Mouse (Mus musculus): ENCODE measurements around the gene Gm5926. TPM values are rescaled to one million over a fixed set of nuclear protein-coding genes. Genes with fewer than 3 reads are reported as not detected.
"Not testable (repeated sequence)": the region's sequence is repeated elsewhere in the genome, so short reads cannot be mapped to it uniquely, and the experiment has no call there.

Gene Gm5926
- not detected in 2 replicates for polyA plus RNA-seq (2014; fragmentation: Nextera tagmentation; extraction: Ambion mirVana)

GRCm38 (mm10) chrX:32650416-32650815, at the start of gene Gm5926:
Gm5926 (plus strand) TSS chrX:32650716.
- ATAC-seq (ENCODE audit: low FRiP score, low TSS enrichment); H3K27ac ChIP-seq (ENCODE audit: low read depth, low read length); H3K4me3 ChIP-seq (ENCODE audit: low read length); H3K4me2 ChIP-seq (replicated peaks; ENCODE audit: low read depth, low read length); H3K36me3 ChIP-seq (ENCODE audit: control insufficient read depth, insufficient read depth, low read length); H3K9ac ChIP-seq (ENCODE audit: low read depth, low read length); H3K4me1 ChIP-seq (ENCODE audit: control insufficient read depth, insufficient read depth, low read length); H3K27me3 ChIP-seq (ENCODE audit: control insufficient read depth, insufficient read depth, low read length); H3K9me3 ChIP-seq (ENCODE audit: control insufficient read depth, low read length): not testable (repeated sequence)
- WGBS: no CpG with 5 or more reads among the region's 1 CpGs

GRCm38 (mm10) chrX:32601008-32601407, 49.5 kb upstream of the Gm5926 start:
- H3K4me3 ChIP-seq (ENCODE audit: low read length); H3K4me2 ChIP-seq (replicated peaks; ENCODE audit: low read depth, low read length); H3K27me3 ChIP-seq (ENCODE audit: control insufficient read depth, insufficient read depth, low read length); H3K4me1 ChIP-seq (ENCODE audit: control insufficient read depth, insufficient read depth, low read length); H3K27ac ChIP-seq (ENCODE audit: low read depth, low read length); H3K36me3 ChIP-seq (ENCODE audit: control insufficient read depth, insufficient read depth, low read length); ATAC-seq (ENCODE audit: low FRiP score, low TSS enrichment); H3K9ac ChIP-seq (ENCODE audit: low read depth, low read length); H3K9me3 ChIP-seq (ENCODE audit: control insufficient read depth, low read length): not testable (repeated sequence)
- WGBS: 86% methylated on average over 1 of the region's 2 CpGs

GRCm38 (mm10) chrX:32601425-32601824, 49.1 kb upstream of the Gm5926 start:
- not testable (repeated sequence) for ATAC-seq (ENCODE audit: low FRiP score, low TSS enrichment); H3K4me2 ChIP-seq (replicated peaks; ENCODE audit: low read depth, low read length); H3K4me3 ChIP-seq (ENCODE audit: low read length); H3K9ac ChIP-seq (ENCODE audit: low read depth, low read length); H3K27ac ChIP-seq (ENCODE audit: low read depth, low read length); H3K36me3 ChIP-seq (ENCODE audit: control insufficient read depth, insufficient read depth, low read length); H3K27me3 ChIP-seq (ENCODE audit: control insufficient read depth, insufficient read depth, low read length); H3K4me1 ChIP-seq (ENCODE audit: control insufficient read depth, insufficient read depth, low read length); H3K9me3 ChIP-seq (ENCODE audit: control insufficient read depth, low read length)
- WGBS: 81% methylated on average over 3 of the region's 3 CpGs

Other genes with a start within 250 kb of the Gm5926 start
- not detected in 2 replicates for gene Btbd35f1, start 90.7 kb upstream of the Gm5926 start, polyA plus RNA-seq (2014; fragmentation: Nextera tagmentation; extraction: Ambion mirVana)
- not detected in 2 replicates for gene Btbd35f21, start 75.4 kb downstream of the Gm5926 start, polyA plus RNA-seq (2014; fragmentation: Nextera tagmentation; extraction: Ambion mirVana)
- gene Btbd35f30, start 243.9 kb downstream of the Gm5926 start, polyA plus RNA-seq (2014; fragmentation: Nextera tagmentation; extraction: Ambion mirVana): not detected in 2 replicates

All from kidney, embryonic 14.5 days (tissue).